Mouse (Mus musculus): ENCODE measurements around the gene Nxpe4.

Gene Nxpe4

DNA sequence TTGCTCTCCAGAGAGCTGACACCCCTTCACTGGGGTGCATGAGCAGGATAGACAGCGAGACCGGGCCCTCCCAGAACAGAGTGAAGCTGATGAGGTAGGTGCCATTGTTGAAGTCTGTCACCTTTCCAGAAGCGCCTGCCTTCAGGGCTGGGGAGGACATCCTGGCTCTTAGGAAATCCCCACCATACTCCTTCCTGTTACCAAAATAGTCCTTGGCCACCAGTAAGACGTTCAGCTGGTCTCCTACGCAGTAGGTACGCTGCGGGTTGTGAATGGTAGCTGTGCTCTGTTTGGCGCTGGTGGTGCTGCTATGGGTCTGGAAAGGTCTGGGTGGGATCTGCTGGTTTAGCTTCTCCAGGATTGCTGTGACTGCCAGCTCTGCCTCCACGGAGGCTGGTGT, 164.5 kb downstream of the Nxpe4 start:
- no peak for ATAC-seq (ENCODE audit: low TSS enrichment)

DNA sequence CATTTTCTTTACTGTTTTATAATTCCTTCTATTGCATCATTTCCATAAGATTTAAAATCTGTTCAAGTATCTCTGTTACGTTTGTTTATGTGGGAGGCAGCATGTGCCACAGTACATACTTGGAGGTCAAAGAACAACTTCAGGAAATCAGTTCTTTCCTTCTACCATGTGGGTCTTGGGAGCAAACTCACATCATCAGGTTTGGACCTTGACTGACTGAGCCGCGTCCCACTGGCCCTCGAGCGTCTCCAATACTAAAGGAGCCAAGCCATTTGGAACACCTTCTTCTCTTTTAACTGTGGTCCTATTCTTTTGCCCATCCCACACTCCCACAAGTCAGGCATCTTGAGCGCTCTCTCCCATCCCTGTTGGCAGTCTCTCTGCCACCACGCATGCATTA, 167.8 kb downstream of the Nxpe4 start:
- no peak for ATAC-seq (ENCODE audit: low TSS enrichment)

DNA sequence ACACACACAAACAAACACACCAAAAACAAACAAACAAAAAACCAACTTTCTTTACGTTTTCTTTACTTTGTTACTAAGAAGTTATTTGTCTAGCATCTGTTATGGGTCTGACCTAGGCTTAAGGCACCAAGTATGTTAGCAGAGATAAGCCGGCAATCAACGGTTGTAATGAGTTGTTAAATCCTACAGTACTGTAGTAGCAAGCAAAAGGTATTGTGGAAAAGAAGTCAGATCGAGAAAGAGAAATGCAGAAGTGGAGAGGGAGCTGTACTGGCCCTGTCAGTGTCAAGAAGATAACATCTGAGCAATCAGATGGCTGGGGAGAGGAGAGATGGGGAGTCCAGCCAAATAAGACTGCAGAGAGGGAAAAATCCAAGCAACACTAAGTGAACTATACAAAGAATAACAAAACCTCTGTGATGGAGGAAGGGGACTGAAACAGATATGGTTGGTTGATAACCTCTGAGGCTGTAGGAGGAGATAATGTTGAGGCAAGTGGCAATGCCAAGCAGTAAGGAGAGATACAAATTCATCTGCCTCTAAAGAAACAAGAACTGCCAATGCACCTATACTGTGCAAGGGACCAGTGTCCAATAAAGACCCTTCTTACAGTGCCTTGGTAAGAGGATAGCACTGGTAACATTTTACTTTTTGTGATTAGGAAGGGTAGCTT, 177.1 kb downstream of the Nxpe4 start:
- ATAC-seq (ENCODE audit: low TSS enrichment): no peak

DNA sequence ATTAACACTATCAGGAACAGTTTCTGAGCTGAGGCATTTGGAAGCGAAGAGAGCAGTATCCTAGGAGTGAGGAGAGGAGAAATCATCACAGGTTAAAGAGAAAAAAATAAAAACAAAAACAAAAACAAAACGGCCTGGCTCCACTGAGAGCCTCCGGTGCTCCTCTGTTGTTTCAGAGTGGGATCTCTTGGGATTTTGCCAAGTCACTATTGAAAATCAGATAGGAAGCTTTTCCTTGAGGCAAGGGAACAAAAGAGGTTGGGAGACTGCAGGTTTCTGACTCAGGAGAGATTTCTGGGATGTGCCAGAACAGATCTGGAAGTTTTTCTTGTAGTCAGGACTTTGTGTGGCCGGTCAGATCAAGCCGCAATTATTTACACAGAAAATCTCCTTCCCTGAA, 177.7 kb downstream of the Nxpe4 start:
- no peak for ATAC-seq (ENCODE audit: low TSS enrichment)

DNA sequence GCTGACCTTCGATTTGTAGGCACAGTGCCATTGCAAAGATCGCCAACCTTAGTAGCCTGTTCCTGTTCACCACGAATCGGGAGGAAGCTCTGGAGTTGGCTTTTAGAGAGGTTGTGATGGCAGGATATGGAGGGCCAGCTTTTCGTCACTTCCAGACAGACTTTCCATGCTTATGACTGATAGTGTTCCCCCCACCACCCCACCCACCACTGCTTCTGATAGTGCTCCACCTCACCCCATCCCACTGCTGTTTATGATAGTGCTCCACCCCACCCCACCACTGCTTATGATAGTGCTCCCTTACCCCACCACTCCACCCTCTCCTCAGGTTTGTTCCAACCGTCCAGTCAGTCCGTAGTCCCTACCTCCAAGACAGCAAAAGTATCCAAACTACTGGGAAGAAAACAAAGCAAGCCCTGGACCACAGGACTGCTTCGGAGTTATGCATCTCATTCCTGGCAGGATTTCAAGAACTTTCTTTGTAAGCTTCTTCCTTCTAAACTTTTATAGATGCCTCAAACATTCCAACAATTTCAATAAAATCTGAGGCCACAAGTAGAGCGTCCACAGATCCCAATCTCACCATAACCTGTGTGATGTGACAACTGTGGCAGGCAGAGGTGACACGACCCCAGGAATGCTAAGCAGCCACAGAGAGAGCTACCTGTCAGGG, 179.0 kb downstream of the Nxpe4 start:
- no peak for ATAC-seq (ENCODE audit: low TSS enrichment)

DNA sequence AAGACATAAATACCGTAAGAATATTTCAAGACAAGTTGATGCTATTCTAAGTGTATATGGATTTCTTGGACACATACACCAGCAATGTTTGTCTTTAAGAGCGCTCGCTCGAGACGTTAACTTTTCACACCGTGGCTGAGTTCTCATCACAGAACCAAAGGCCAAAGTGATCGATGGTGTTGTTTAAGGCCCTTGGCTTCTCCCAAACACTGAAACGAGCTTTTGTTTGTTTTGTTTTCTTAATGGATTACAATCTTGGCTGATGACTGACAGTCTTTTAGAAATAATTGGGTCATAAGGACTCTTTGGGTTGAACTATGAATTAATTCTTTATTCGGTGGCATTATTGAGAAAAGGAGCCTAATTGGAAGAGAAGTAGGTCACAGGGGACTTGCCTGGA, 183.6 kb downstream of the Nxpe4 start:
- ATAC-seq (ENCODE audit: low TSS enrichment): no peak

DNA sequence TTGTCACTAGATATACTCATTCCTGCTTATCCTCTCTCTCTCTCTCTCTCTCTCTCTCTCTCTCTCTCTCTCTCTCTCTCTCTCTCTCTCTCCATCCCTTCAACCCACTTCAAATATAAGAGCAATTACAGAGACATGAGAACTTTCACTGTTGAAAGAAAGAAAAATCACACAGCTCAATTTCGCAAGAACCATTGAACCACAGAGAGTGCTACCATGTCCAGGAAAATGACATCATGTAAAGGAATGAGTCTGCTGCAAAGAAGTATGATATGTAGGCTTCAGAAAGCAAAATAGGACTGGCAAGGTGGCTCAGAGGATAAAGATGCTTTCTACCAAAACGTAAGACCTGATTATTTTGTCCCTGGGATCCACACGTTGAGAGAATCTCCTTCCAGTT, 184.0 kb downstream of the Nxpe4 start:
- no peak for ATAC-seq (ENCODE audit: low TSS enrichment)

DNA sequence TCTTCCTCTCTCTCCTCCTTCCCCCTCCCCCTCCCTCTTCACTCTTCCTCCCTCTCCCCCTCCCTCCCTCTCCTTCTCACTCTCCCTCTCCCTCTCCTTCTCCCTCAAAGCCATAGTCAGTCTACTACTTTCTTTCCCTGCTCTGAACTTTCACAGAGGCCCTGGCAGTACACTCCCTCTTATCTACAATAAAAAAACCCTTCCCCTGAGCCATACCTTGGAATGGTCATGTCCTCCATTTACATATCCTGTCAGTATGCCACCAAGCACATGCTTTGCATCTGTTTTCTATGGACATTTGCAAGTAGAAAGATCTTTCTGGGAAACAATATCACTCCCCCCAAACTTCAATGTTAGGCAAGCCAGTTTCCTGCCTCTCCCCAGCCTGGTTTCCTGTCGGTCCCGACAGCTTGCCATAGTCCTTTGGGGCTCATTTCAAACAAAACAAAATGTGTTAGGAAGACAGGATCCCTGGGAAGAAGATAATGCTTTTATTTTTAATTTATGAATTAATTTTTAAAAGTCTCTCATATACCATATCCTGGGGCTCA, 191.4 kb downstream of the Nxpe4 start, which contains the start of gene Nxpe2:
TSS of gene Nxpe2 (minus strand) at position 307 of the 551 bp plus-strand sequence.
- no peak for ATAC-seq (ENCODE audit: low TSS enrichment)

DNA sequence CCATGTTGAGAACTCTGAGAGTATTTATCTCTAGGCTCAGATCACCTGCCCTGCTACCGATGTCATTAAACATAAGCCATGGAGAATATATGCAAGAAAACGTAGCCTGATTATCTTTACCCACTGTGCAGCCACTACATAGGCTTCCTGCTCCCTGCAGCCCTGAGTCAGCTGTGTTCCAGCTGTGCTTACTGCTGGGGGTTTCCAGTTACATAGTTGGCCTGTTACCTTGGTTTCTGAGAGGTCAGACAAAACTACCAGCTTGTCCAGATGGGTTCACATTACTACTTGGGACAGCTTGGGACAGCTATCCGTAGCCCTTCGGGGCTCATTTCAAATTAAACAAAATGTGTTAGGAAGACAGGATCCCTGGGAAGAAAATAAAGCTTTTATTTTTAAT, 192.3 kb downstream of the Nxpe4 start:
- no peak for ATAC-seq (ENCODE audit: low TSS enrichment)

DNA sequence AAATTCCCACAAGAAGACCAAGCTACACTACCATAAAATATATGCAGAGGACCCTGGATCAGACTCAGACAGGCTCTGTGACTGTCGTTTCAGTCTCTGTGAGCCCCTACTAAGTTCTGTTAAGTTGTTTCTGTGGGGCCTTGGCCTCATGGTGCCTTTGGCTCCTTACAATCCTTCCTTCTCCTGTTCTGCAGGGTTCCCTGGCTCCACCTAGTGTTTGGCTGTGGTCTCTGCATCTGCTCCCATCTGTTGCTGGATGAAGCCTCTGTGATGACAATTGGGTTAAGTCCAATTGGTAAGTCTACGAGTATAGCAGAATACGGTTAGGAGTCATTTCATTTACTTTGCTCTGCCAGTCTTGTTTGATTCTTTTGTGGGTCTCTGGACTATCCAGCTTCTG, 193.0 kb downstream of the Nxpe4 start:
- ATAC-seq (ENCODE audit: low TSS enrichment): 0 out of 2 replicates have a peak, but pooled peaks have one; percentile 67

DNA sequence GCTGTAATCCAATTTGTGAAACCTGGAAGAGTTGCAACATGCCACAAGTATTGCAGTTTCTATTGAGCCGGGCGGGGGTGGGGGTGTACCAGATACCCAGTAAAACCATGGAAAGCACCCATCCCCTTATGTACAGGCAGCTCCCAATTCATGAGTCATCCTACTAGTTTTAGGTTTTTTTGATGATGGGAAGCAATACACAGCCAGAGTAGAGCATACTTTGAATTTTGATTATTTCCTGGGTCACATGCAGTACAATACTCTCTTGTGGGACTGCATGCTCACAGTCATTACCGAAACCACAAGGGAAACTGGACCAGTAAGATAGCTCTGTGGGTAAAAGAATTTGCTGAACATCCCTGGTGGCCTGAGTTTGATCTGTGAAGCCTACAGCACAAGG, 195.3 kb downstream of the Nxpe4 start:
- ATAC-seq (ENCODE audit: low TSS enrichment): no peak

DNA sequence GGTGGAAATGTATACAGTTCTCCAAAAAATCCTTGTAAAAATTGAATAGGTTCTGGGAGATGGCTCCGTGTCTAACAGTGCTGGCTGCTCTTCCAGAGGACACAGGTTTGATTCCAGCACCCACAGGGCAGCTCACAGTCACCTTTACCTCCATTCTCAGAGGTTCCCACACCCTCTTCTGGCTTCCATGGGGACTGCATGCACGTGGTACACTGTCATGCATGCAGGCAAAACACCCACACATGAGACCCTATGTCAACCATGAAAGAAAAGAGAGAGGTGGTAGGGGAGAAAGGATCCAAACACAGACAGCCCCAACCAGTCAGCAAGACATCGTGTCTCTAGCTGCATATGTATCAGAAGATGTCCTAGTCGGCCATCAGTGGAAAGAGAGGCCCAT, 199.0 kb downstream of the Nxpe4 start:
- no peak for ATAC-seq (ENCODE audit: low TSS enrichment)

DNA sequence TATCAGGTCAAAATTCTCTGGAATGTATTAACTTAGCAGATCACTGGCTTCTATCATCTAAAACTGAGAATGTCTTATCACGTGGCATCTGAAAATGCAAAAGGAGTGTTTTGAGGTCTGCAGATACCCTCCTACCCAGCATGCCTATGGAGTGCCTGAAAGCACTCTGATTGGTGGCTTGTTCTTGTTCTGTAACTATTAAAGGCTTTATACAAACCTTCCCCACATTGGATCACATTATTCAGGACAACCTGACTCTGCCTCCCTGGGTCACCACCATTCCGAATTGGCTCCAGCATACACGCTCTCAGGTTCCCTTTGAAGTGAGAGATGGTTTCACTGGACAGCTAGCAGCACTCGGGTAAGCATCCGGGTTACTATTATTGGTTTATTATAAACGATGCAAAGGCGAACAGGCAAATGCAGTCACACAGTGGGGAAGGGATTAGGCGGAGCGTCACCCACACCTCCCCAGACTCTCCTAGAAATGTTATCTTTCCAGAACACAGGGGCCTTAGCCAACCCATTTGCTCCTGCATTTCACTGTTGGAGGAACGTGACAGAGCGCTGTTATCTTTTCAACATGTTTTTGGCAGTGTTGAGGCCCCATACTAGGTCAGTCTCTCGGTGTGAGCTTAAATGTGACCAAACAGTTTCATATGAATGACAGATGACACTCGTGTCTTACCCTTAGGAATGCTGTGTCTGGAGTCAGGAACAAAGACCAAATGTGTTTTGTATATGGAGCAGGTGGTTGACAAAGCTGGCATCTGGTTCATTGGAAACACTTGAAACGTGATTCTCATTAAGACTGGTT, 200.2 kb downstream of the Nxpe4 start:
- no peak for ATAC-seq (ENCODE audit: low TSS enrichment)

DNA sequence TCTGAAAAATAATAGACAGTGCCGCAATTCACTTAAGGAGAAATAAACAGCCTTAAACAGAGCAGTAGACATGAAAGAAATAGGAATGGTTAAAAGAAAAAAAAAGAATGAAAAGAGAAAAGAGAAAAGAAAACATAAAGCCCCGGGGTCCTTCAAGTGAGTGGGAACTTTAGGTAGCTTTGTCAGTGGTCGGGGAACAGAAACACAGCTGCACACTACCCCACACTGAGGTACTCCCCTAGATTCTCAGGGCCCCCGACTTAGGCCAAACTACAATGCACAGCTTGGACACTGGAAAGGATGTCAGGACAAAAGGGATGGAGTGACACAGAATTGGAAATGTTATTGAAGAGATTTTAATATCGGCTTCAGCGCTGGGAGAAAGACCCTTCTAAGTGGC, 200.9 kb downstream of the Nxpe4 start:
- no peak for ATAC-seq (ENCODE audit: low TSS enrichment)

DNA sequence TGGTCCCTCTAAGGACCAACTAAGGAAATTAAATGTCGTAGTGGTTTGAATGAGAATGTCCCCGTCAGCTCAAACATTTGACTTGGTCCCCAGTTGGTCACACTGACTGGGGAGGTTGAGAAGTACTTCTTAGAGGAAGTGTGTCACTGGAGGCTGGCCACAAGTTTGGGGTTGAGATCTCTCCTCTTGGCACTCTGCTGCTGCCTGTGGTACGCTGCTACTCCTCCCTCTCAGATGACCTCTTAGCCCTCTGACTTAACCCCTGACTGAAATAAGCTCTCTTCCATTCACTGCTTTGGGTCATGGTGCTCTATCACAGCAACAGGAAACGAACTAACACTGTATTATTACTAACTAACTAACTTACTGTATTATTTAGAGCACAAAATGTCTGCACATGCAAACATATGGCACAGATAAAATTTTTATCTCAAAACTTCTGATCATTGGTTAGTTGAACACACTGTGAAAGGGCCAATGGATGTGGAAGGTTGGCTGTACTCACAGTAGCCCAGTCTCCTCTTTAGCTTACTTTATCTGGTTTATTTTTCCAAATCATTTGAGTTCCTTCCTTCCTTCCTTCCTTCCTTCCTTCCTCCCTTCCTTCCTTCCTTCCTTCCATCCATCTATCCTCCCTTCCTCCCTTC, 211.5 kb downstream of the Nxpe4 start:
- ATAC-seq (ENCODE audit: low TSS enrichment): no peak

DNA sequence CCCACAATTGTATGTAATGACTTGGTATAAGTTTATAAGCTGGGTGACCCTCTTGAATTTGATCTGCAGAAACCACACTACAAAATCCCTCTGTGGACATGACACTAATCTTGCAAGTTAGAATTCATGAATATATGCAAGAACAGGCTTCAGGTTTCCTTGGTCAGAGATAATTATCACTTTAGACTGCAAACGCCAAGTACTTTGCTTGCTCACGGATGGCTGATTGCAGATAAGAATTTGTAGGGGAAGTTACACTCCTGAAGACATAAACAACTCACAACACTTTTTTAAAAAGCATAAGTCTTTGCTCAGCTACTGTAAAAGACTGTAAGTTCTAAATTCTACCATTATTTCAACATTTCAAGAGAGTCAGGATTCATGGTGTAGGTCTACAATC, 212.5 kb downstream of the Nxpe4 start:
- ATAC-seq (ENCODE audit: low TSS enrichment): no peak

DNA sequence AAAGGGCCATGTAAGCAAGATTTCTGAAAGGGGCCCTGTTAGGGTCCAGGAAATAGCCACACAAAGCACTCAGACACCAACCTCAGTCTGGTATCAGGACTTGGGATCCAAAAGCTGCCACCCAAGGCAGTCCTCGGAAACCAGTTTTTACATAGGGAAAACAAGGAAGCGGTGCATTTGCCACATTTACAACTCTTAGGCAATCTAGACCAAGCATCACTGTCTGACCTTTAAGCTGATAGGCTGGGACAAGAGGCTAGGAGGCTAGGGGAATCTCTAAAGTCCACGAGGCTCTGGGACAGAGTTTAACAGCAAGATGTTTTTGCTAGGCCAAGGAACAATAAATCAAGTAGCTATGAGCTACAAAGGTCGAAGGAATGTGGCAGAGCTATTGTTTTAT, 226.6 kb downstream of the Nxpe4 start:
- no peak for ATAC-seq (ENCODE audit: low TSS enrichment)

DNA sequence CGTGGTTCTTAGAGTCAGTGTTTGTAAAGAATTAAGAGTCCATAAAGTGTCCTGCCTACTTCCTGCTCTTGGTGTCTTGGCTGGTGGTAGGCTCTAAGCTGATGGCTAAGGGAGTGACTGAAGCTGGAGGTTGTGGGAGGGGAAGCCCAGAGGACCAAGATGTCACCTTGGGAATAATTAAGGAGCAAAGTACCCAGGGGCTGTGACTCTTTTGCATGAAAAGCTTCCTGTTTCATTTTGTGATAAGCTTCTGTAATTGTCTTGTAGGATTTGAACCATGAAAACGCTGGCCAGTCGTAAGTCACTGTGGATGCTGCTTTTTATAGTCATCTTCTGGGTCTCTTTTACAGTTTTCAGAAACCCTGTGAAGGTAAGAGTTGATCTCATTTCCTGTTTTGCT, 228.2 kb downstream of the Nxpe4 start:
- ATAC-seq (ENCODE audit: low TSS enrichment): no peak

DNA sequence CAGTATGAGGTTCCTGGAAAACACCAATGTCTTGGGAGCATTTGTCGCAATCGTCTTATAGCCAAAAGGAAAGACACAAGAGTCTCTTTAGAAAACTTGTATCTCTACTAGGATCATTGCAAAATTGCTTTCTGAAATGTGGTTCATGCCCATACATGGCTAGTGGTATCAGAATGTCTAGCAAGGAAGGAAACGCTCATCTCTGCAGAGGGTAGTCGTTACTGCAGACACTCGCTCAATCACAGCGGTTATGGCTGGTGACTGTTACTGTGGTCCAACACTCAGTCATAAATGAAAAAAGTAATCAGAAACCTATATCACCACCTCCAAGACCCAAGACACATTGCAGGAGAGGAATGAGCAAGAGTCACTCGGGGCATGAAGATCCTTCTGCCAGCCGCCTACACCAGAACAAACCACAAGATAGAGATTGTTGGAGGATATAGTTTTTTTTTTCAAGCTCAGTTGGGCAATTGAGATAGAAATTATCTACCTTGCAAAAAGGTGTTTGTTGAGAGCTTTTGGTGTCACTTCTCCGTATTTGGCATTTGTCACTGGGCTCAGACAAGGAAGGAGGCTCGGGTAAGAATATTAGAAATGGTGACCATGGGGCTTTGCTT, 241.9 kb downstream of the Nxpe4 start:
- ATAC-seq (ENCODE audit: low TSS enrichment): no peak

DNA sequence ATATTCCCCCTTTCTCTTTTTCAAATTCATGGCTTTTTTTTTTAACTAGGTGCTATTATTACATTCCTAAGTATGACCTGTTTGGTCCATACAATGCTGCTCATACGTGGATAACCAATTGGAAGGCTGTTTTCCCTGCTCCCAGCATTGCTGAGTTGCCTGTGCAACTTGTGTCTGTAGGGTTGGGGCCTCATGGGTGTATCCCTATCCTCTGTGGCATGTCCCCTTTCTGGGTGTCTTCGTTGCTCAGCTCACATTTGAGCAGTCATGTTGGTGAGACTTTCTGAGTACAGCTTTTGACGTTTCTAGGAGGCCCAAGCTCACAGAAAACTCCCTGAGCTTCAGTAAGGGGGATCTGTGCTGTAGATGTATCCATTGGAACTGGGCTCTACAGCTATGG, 242.9 kb downstream of the Nxpe4 start:
- no peak for ATAC-seq (ENCODE audit: low TSS enrichment)

DNA sequence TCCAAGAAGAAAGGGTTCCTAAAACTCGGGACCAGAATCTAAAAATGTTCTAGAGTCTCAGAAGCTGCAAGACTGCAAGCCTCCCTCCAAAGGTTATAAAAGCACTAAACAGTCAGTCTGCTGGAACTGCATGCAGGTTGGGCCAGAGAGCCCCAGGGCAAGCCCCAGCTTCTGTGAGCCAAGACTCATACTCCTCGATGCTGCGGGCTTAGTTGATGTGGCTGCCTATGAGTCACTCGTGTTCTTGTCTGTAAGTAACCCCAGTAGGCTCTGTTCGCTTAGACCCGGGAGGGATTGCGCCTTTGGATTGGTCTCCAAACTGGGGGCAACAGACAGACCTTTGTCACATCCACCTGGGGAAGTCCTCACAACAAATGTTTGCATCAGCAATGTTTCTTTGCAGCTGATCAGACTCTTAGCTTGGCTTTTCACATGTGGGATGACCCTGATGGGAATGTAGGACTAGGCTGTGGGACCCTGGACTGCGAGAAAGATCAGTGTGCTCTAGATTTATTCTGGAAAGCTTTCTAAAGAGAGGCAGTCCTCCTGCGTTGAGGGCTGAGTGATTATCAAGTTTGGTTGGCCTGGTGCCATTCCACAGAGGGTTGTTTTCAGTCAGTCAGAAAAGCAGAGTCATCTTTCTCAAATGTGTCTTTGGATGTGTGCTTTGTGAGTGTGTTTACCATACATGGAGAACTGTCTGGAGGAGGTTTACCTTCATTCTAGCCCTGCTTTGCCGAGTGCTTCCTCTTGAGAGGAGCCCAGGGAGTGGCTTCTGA, 245.9 kb downstream of the Nxpe4 start:
- no peak for ATAC-seq (ENCODE audit: low TSS enrichment)

All from frontal cortex, adult (tissue).